Mouse (Mus musculus) forebrain, embryonic 14.5 days (tissue): ENCODE data around the gene Elavl1. TPM values are rescaled to one million over a fixed set of nuclear protein-coding genes. Genes with fewer than 3 reads are reported as not detected.
A peak's percentile ranks its signal among the peaks of the same experiment; 100 is the strongest.
"Not testable (repeated sequence)": the region's sequence is repeated elsewhere in the genome, so short reads cannot be mapped to it uniquely, and the experiment has no call there.

Experiments used
- ATAC-seq: fragments of 200-750 bp; cut with Nextera tagmentation; 2 replicates; pipeline ENCODE4 v1.8.0; 2017; ENCODE audit warnings: mild to moderate bottlenecking, moderate library complexity
- DNase-seq: peaks from one replicate; pipeline ENCODE4 v3.0.0-alpha.2; 2015; ENCODE audit warnings: low spot score
- H3K27ac ChIP-seq: fragments of 300-500 bp; sonication (generic); 2 replicates; pipeline ENCODE4 v1.5.1; 2014; ENCODE audit warnings: low read depth, mild to moderate bottlenecking, control low read depth, low read length, moderate library complexity
- H3K27me3 ChIP-seq: fragments of 300-500 bp; sonication (generic); replicated peaks from 2 replicates; pipeline ENCODE4 v1.6.1; 2014; ENCODE audit warnings: low read length, control low read depth, mixed read lengths; ENCODE audit not compliant: control insufficient read depth, insufficient read depth
- H3K36me3 ChIP-seq: fragments of 300-500 bp; sonication (generic); 2 replicates; pipeline ENCODE4 v1.6.1; 2014; ENCODE audit warnings: low read length, control low read depth; ENCODE audit not compliant: control insufficient read depth, insufficient read depth
- H3K4me1 ChIP-seq: fragments of 300-500 bp; sonication (generic); 2 replicates; pipeline ENCODE4 v1.6.1; 2014; ENCODE audit warnings: antibody characterized with exemption, low read length, control low read depth; ENCODE audit not compliant: control insufficient read depth, insufficient read depth
- H3K4me2 ChIP-seq: fragments of 300-500 bp; sonication (generic); 2 replicates; pipeline ENCODE4 v1.6.1; 2014; ENCODE audit warnings: mild to moderate bottlenecking, control low read depth, low read length
- H3K4me3 ChIP-seq: fragments of 300-500 bp; sonication (generic); 2 replicates; pipeline ENCODE4 v1.5.1; 2014; ENCODE audit warnings: low read depth, low read length, control low read depth
- H3K9ac ChIP-seq: fragments of 300-500 bp; sonication (generic); 2 replicates; pipeline ENCODE4 v1.6.1; 2014; ENCODE audit warnings: mild to moderate bottlenecking, low read length, control low read depth, moderate library complexity
- H3K9me3 ChIP-seq: fragments of 300-500 bp; sonication (generic); replicated peaks from 2 replicates; pipeline ENCODE4 v1.6.1; 2016; ENCODE audit warnings: low read length, control low read depth, mixed read lengths; ENCODE audit not compliant: control insufficient read depth
- WGBS: fragments of 180-500 bp; shearing (Covaris S2); extraction: QIAGEN DNeasy Blood & Tissue Kit; methylation state at CpG from one replicate; pipeline ENCODE4 v1.1.7; 2014; 5-methylcytosine and 5-hydroxymethylcytosine counted together
- polyA plus RNA-seq: library from polyadenylated mRNA; unstranded; fragments of >200 nt; fragmentation: Nextera tagmentation; extraction: Ambion mirVana; gene quantifications from 2 replicates; pipeline ENCODE4 v1.2.1, GENCODE M21; 2014

The Elavl1 gene
- polyA plus RNA-seq, 1 experiment from 2014 or later = 134 TPM

DNA sequence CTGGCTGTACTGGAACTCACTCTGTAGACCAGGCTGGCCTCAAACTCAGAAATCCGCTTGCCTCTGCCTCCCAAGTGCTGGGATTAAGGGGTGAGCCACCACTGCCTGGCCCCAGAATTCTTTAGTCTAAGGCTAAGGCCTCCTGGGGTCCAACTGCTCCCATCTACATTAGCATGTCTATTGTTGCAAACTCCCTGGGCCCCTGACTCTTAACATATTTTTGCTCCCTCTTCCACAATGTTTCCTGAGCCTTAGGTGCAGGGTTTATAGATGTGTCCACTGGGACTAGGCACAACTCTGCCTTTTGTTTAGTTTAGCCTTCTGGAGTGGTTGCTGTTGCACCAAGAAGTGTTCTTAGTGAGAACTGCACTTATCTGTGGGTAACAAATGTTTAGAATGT is 29.3 kb upstream of the Elavl1 start:
- no peaks in the 10 kb centered on the region for H3K27me3 ChIP-seq
- ATAC-seq (no peak), DNase-seq (no peak)
- no peak overlapping the region for H3K27ac ChIP-seq
- no peak overlapping the region for H3K9ac ChIP-seq
- H3K9me3 ChIP-seq = no peaks in the 10 kb centered on the region
- H3K36me3 ChIP-seq = no peaks in the 10 kb centered on the region
- no peaks in the 10 kb centered on the region for H3K4me1 ChIP-seq
- 84% methylated on average over 1 of the region's 1 CpGs for WGBS
- no peak overlapping the region for H3K4me2 ChIP-seq
- no peak overlapping the region for H3K4me3 ChIP-seq

- Histone ChIP-seq H3K27ac (no peak overlapping the region), H3K9me3 (no peaks in the 10 kb centered on the region), H3K4me3 (no peak overlapping the region), H3K9ac (no peak overlapping the region), H3K36me3 (no peaks in the 10 kb centered on the region), H3K4me1 (no peaks in the 10 kb centered on the region), H3K4me2 (no peak overlapping the region), H3K27me3 (no peaks in the 10 kb centered on the region)
- DNase-seq (no peak), ATAC-seq (no peak)
- 86% methylated on average over 4 of the region's 4 CpGs for WGBS
Measured at GRCm38 (mm10) chr8:4353741-4354140, 28.5 kb upstream of the Elavl1 start.

- not testable (repeated sequence) for H3K36me3 ChIP-seq, H3K27me3 ChIP-seq, H3K27ac ChIP-seq, ATAC-seq, H3K9ac ChIP-seq, H3K9me3 ChIP-seq, H3K4me1 ChIP-seq, H3K4me2 ChIP-seq, H3K4me3 ChIP-seq, DNase-seq
- WGBS = 90% methylated on average over 6 of the region's 6 CpGs
Measured at GRCm38 (mm10) chr8:4352562-4352961, 27.3 kb upstream of the Elavl1 start.

- no peaks in the 10 kb centered on the region for H3K4me1 ChIP-seq
- no peaks in the 10 kb centered on the region for H3K36me3 ChIP-seq
- DNase-seq (no peak), ATAC-seq (no peak)
- H3K4me2 ChIP-seq = no peak overlapping the region
- H3K27ac ChIP-seq = no peak overlapping the region
- H3K27me3 ChIP-seq = no peaks in the 10 kb centered on the region
- H3K9ac ChIP-seq = no peak overlapping the region
- no peak overlapping the region for H3K4me3 ChIP-seq
- no peaks in the 10 kb centered on the region for H3K9me3 ChIP-seq
- WGBS = 84% methylated on average over 3 of the region's 3 CpGs
Measured at GRCm38 (mm10) chr8:4350618-4351017, 25.4 kb upstream of the Elavl1 start.

DNA sequence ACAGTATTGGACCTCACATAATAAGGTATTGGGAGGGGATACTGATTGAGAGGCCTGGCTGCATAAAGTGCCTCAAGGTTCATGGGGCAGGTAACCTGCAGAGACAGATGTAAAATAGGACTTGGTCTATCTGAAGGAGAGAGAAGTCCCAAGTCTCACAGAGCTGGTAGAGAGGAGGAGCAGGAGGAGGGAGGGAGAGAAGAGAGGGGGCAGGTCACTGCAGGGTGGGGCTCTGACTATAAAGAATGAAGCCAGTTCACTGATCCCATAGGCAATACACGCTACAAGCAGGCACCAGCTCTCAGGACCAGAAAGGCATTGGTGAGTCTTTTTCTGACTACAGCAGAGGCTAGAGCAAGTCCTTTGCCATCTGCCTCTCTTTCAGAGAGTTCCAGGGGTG is 24.1 kb upstream of the Elavl1 start:
- Histone ChIP-seq H3K27me3 (no peaks in the 10 kb centered on the region), H3K4me1 (no peaks in the 10 kb centered on the region), H3K36me3 (no peaks in the 10 kb centered on the region), H3K9ac (no peak overlapping the region), H3K27ac (no peak overlapping the region), H3K9me3 (no peaks in the 10 kb centered on the region), H3K4me2 (no peak overlapping the region), H3K4me3 (no peak overlapping the region)
- no peak for ATAC-seq
- 61% methylated on average over 1 of the region's 1 CpGs for WGBS
- DNase-seq = no peak

- 38% methylated on average over 12 of the region's 12 CpGs for WGBS
Measured at GRCm38 (mm10) chr8:4348275-4348674, 23.1 kb upstream of the Elavl1 start.

GRCm38 (mm10) chr8:4347661-4348060 is 22.4 kb upstream of the Elavl1 start:
- DNase-seq (no peak), ATAC-seq (no peak)
- no peaks in the 10 kb centered on the region for H3K27me3 ChIP-seq
- H3K27ac ChIP-seq = no peak overlapping the region
- no peak overlapping the region for H3K4me3 ChIP-seq
- H3K4me1 ChIP-seq = no peaks in the 10 kb centered on the region
- WGBS = 66% methylated on average over 7 of the region's 7 CpGs
- H3K9ac ChIP-seq = no peak overlapping the region
- no peaks in the 10 kb centered on the region for H3K9me3 ChIP-seq
- H3K4me2 ChIP-seq = no peak overlapping the region
- H3K36me3 ChIP-seq = no peaks in the 10 kb centered on the region

More at GRCm38 (mm10) chr8:4348275-4348674, 23.1 kb upstream of the Elavl1 start:
- H3K9ac ChIP-seq = no peak overlapping the region
- no peaks in the 10 kb centered on the region for H3K9me3 ChIP-seq
- H3K4me2 ChIP-seq = no peak overlapping the region
- ATAC-seq (no peak), DNase-seq (no peak)
- no peaks in the 10 kb centered on the region for H3K4me1 ChIP-seq
- no peaks in the 10 kb centered on the region for H3K36me3 ChIP-seq
- H3K4me3 ChIP-seq = no peak overlapping the region
- H3K27me3 ChIP-seq = no peaks in the 10 kb centered on the region
- no peak overlapping the region for H3K27ac ChIP-seq

GRCm38 (mm10) chr8:4340207-4340606 is 15.0 kb upstream of the Elavl1 start:
- H3K9me3 ChIP-seq = no peaks in the 10 kb centered on the region
- H3K9ac ChIP-seq = no peak overlapping the region
- ATAC-seq (no peak), DNase-seq (peak; percentile 34)
- no peaks in the 10 kb centered on the region for H3K27me3 ChIP-seq
- no peaks in the 10 kb centered on the region for H3K4me1 ChIP-seq
- 69% methylated on average over 3 of the region's 3 CpGs for WGBS
- H3K4me3 ChIP-seq = no peak overlapping the region
- H3K27ac ChIP-seq = no peak overlapping the region
- no peak overlapping the region for H3K4me2 ChIP-seq
- H3K36me3 ChIP-seq = peaks cover 39% of the 10 kb centered on the region

- H3K27ac ChIP-seq = no peak overlapping the region
- H3K9me3 ChIP-seq = no peaks in the 10 kb centered on the region
- H3K4me2 ChIP-seq = no peak overlapping the region
- H3K9ac ChIP-seq = no peak overlapping the region
- DNase-seq (no peak), ATAC-seq (no peak)
- H3K4me1 ChIP-seq = no peaks in the 10 kb centered on the region
- no peak overlapping the region for H3K4me3 ChIP-seq
- whole genome bisulfite sequencing = 92% methylated on average over 2 of the region's 2 CpGs
- no peaks in the 10 kb centered on the region for H3K27me3 ChIP-seq
- H3K36me3 ChIP-seq = peaks cover 81% of the 10 kb centered on the region
Measured at GRCm38 (mm10) chr8:4335678-4336077, 10.5 kb upstream of the Elavl1 start.
